Mouse (Mus musculus): ENCODE results near the gene Ccl3. TPM values are rescaled to one million over a fixed set of nuclear protein-coding genes. Genes with fewer than 3 reads are reported as not detected.

The Ccl3 gene
- polyA plus RNA-seq, 1 experiment from 2014 or later = not detected

- Histone ChIP-seq H3K36me3 (no peaks in the 10 kb centered on the region), H3K27me3 (no peaks in the 10 kb centered on the region), H3K9me3 (no peaks in the 10 kb centered on the region), H3K4me1 (replicated peaks) (no peaks in the 10 kb centered on the region), H3K4me2 (no peak within 1 kb of the TSS), H3K4me3 (replicated peaks) (no peak within 1 kb of the TSS), H3K27ac (no peak within 1 kb of the TSS), H3K9ac (replicated peaks) (no peak within 1 kb of the TSS)
- 59% methylated on average over 1 of the region's 1 CpGs for WGBS
- ATAC-seq (ENCODE audit: insufficient number of reproducible peaks, insufficient read depth, low FRiP score, low TSS enrichment, low read depth) = no peak
Measured at GRCm38 (mm10) chr11:83645521-83645920, 3.6 kb downstream of the Ccl3 start, which contains the start of gene Rpl9-ps1. Gene Rpl9-ps1 (minus strand): TSS chr11:83645621.

GRCm38 (mm10) chr11:83641216-83641615 is 7.9 kb downstream of the Ccl3 start:
- no peak for ATAC-seq (ENCODE audit: insufficient number of reproducible peaks, insufficient read depth, low FRiP score, low TSS enrichment, low read depth)
- Histone ChIP-seq H3K4me1 (replicated peaks) (no peaks in the 10 kb centered on the region), H3K27ac (no peak overlapping the region), H3K4me3 (replicated peaks) (no peak overlapping the region), H3K36me3 (no peaks in the 10 kb centered on the region), H3K9ac (replicated peaks) (no peak overlapping the region), H3K9me3 (no peaks in the 10 kb centered on the region), H3K4me2 (no peak overlapping the region), H3K27me3 (no peaks in the 10 kb centered on the region)
- 82% methylated on average over 2 of the region's 2 CpGs for WGBS

GRCm38 (mm10) chr11:83640141-83640540 is 9.0 kb downstream of the Ccl3 start:
- no peak overlapping the region for H3K4me3 ChIP-seq (replicated peaks)
- no peak for ATAC-seq (ENCODE audit: insufficient number of reproducible peaks, insufficient read depth, low FRiP score, low TSS enrichment, low read depth)
- no peaks in the 10 kb centered on the region for H3K36me3 ChIP-seq
- H3K27ac ChIP-seq = no peak overlapping the region
- H3K4me1 ChIP-seq (replicated peaks) = no peaks in the 10 kb centered on the region
- WGBS = 80% methylated on average over 5 of the region's 5 CpGs
- no peak overlapping the region for H3K9ac ChIP-seq (replicated peaks)
- H3K4me2 ChIP-seq = no peak overlapping the region
- no peaks in the 10 kb centered on the region for H3K27me3 ChIP-seq
- H3K9me3 ChIP-seq = no peaks in the 10 kb centered on the region

GRCm38 (mm10) chr11:83639533-83639932 is 9.6 kb downstream of the Ccl3 start:
- H3K9ac ChIP-seq (replicated peaks) = no peak overlapping the region
- no peaks in the 10 kb centered on the region for H3K9me3 ChIP-seq
- ATAC-seq (ENCODE audit: insufficient number of reproducible peaks, insufficient read depth, low FRiP score, low TSS enrichment, low read depth) = no peak
- no peak overlapping the region for H3K27ac ChIP-seq
- H3K27me3 ChIP-seq = no peaks in the 10 kb centered on the region
- H3K4me1 ChIP-seq (replicated peaks) = no peaks in the 10 kb centered on the region
- H3K4me3 ChIP-seq (replicated peaks) = no peak overlapping the region
- no peaks in the 10 kb centered on the region for H3K36me3 ChIP-seq
- WGBS = 60% methylated on average over 3 of the region's 3 CpGs
- H3K4me2 ChIP-seq = no peak overlapping the region

- ATAC-seq (ENCODE audit: insufficient number of reproducible peaks, insufficient read depth, low FRiP score, low TSS enrichment, low read depth) = no peak
Measured at GRCm38 (mm10) chr11:83638934-83639333, 10.2 kb downstream of the Ccl3 start.

GRCm38 (mm10) chr11:83636742-83637235 is 12.4 kb downstream of the Ccl3 start:
- Histone ChIP-seq H3K27ac (no peak overlapping the region), H3K9ac (replicated peaks) (no peak overlapping the region), H3K27me3 (no peaks in the 10 kb centered on the region), H3K9me3 (no peaks in the 10 kb centered on the region), H3K4me3 (replicated peaks) (no peak overlapping the region), H3K36me3 (no peaks in the 10 kb centered on the region), H3K4me2 (no peak overlapping the region), H3K4me1 (replicated peaks) (no peaks in the 10 kb centered on the region)
- ATAC-seq (ENCODE audit: insufficient number of reproducible peaks, insufficient read depth, low FRiP score, low TSS enrichment, low read depth) = no peak
- WGBS = 76% methylated on average over 1 of the region's 1 CpGs

More at GRCm38 (mm10) chr11:83638934-83639333, 10.2 kb downstream of the Ccl3 start:
- Histone ChIP-seq H3K36me3 (no peaks in the 10 kb centered on the region), H3K27me3 (no peaks in the 10 kb centered on the region), H3K27ac (no peak overlapping the region), H3K9ac (replicated peaks) (no peak overlapping the region), H3K4me3 (replicated peaks) (no peak overlapping the region), H3K4me1 (replicated peaks) (no peaks in the 10 kb centered on the region), H3K9me3 (no peaks in the 10 kb centered on the region), H3K4me2 (no peak overlapping the region)
- 75% methylated on average over 2 of the region's 2 CpGs for WGBS

- Histone ChIP-seq H3K9me3 (no peaks in the 10 kb centered on the region), H3K9ac (replicated peaks) (no peak overlapping the region), H3K27ac (no peak overlapping the region), H3K27me3 (no peaks in the 10 kb centered on the region), H3K4me1 (replicated peaks) (no peaks in the 10 kb centered on the region), H3K36me3 (no peaks in the 10 kb centered on the region), H3K4me2 (no peak overlapping the region), H3K4me3 (replicated peaks) (no peak overlapping the region)
- no peak for ATAC-seq (ENCODE audit: insufficient number of reproducible peaks, insufficient read depth, low FRiP score, low TSS enrichment, low read depth)
- WGBS = 91% methylated on average over 2 of the region's 2 CpGs
Measured at GRCm38 (mm10) chr11:83634898-83635297, 14.3 kb downstream of the Ccl3 start.

GRCm38 (mm10) chr11:83634425-83634824 is 14.7 kb downstream of the Ccl3 start:
- H3K9ac ChIP-seq (replicated peaks) = no peak overlapping the region
- no peaks in the 10 kb centered on the region for H3K9me3 ChIP-seq
- 71% methylated on average over 4 of the region's 4 CpGs for WGBS
- no peak for ATAC-seq (ENCODE audit: insufficient number of reproducible peaks, insufficient read depth, low FRiP score, low TSS enrichment, low read depth)
- no peaks in the 10 kb centered on the region for H3K27me3 ChIP-seq
- H3K27ac ChIP-seq = no peak overlapping the region
- H3K4me3 ChIP-seq (replicated peaks) = no peak overlapping the region
- H3K4me1 ChIP-seq (replicated peaks) = no peaks in the 10 kb centered on the region
- H3K4me2 ChIP-seq = no peak overlapping the region
- no peaks in the 10 kb centered on the region for H3K36me3 ChIP-seq

GRCm38 (mm10) chr11:83632744-83633143 is 16.4 kb downstream of the Ccl3 start:
- Histone ChIP-seq H3K4me2 (no peak overlapping the region), H3K27me3 (no peaks in the 10 kb centered on the region), H3K4me1 (replicated peaks) (no peaks in the 10 kb centered on the region), H3K36me3 (no peaks in the 10 kb centered on the region), H3K27ac (no peak overlapping the region), H3K9me3 (no peaks in the 10 kb centered on the region), H3K4me3 (replicated peaks) (no peak overlapping the region), H3K9ac (replicated peaks) (no peak overlapping the region)
- no peak for ATAC-seq (ENCODE audit: insufficient number of reproducible peaks, insufficient read depth, low FRiP score, low TSS enrichment, low read depth)
- WGBS = 62% methylated on average over 4 of the region's 4 CpGs

GRCm38 (mm10) chr11:83631065-83631464 is 18.1 kb downstream of the Ccl3 start:
- Histone ChIP-seq H3K27ac (no peak overlapping the region), H3K36me3 (no peaks in the 10 kb centered on the region), H3K4me3 (replicated peaks) (no peak overlapping the region), H3K9me3 (no peaks in the 10 kb centered on the region), H3K9ac (replicated peaks) (no peak overlapping the region), H3K27me3 (no peaks in the 10 kb centered on the region), H3K4me1 (replicated peaks) (no peaks in the 10 kb centered on the region), H3K4me2 (no peak overlapping the region)
- no peak for ATAC-seq (ENCODE audit: insufficient number of reproducible peaks, insufficient read depth, low FRiP score, low TSS enrichment, low read depth)
- 81% methylated on average over 2 of the region's 2 CpGs for WGBS

GRCm38 (mm10) chr11:83630630-83631029 is 18.5 kb downstream of the Ccl3 start:
- Histone ChIP-seq H3K4me1 (replicated peaks) (no peaks in the 10 kb centered on the region), H3K27me3 (no peaks in the 10 kb centered on the region), H3K4me2 (no peak overlapping the region), H3K27ac (no peak overlapping the region), H3K36me3 (no peaks in the 10 kb centered on the region), H3K9ac (replicated peaks) (no peak overlapping the region), H3K4me3 (replicated peaks) (no peak overlapping the region), H3K9me3 (no peaks in the 10 kb centered on the region)
- WGBS = 88% methylated on average over 1 of the region's 1 CpGs
- no peak for ATAC-seq (ENCODE audit: insufficient number of reproducible peaks, insufficient read depth, low FRiP score, low TSS enrichment, low read depth)

- no peak for ATAC-seq (ENCODE audit: insufficient number of reproducible peaks, insufficient read depth, low FRiP score, low TSS enrichment, low read depth)
- 90% methylated on average over 9 of the region's 9 CpGs for WGBS
- Histone ChIP-seq H3K4me2 (no peak overlapping the region), H3K9ac (replicated peaks) (no peak overlapping the region), H3K27ac (no peak overlapping the region), H3K27me3 (no peaks in the 10 kb centered on the region), H3K9me3 (no peaks in the 10 kb centered on the region), H3K4me1 (replicated peaks) (no peaks in the 10 kb centered on the region), H3K36me3 (no peaks in the 10 kb centered on the region), H3K4me3 (replicated peaks) (no peak overlapping the region)
Measured at GRCm38 (mm10) chr11:83628808-83629207, 20.3 kb downstream of the Ccl3 start.
